Mouse (Mus musculus) MEL (cell line): Measurements from ENCODE around the gene Tlx3. TPM values are rescaled to one million over a fixed set of nuclear protein-coding genes. Genes with fewer than 3 reads are reported as not detected.
A peak's percentile ranks its signal among the peaks of the same experiment; 100 is the strongest.

ENCODE experiments used
- DNase-seq: peaks from one replicate; pipeline ENCODE4 v3.0.0; 2011; ENCODE audit warnings: low read depth, low spot score
- H3K27ac ChIP-seq: 2 replicates; pipeline ENCODE4 v1.5.1; 2012; ENCODE audit warnings: low read depth, mild to moderate bottlenecking, control low read depth, low read length, moderate library complexity; ENCODE audit not compliant: control insufficient read depth
- H3K27me3 ChIP-seq, 2 experiments: fragments of 150-350 bp in 1 of 2; sonication (generic) in 1 of 2; 2 replicates each; pipeline ENCODE4 v1.6.1; 2012; ENCODE audit warnings: low read length in 2 of 2, mild to moderate bottlenecking in 2 of 2, improper control_type of control experiment in 1 of 2, moderate library complexity in 1 of 2; ENCODE audit not compliant: insufficient read depth in 2 of 2, control insufficient read depth in 1 of 2
- H3K36me3 ChIP-seq, 2 experiments: 2 replicates each; pipeline ENCODE4 v1.6.1; 2012 to 2014; ENCODE audit warnings: low read length in 2 of 2, improper control_type of control experiment in 1 of 2, inconsistent platforms in 1 of 2, mild to moderate bottlenecking in 1 of 2; ENCODE audit not compliant: insufficient read depth in 2 of 2, control insufficient read depth in 1 of 2
- H3K4me1 ChIP-seq, 2 experiments: fragments of 150-350 bp in 1 of 2; sonication (generic) in 1 of 2; 2 replicates each; pipeline ENCODE4 v1.6.1; 2012; ENCODE audit warnings: low read length in 2 of 2, improper control_type of control experiment in 1 of 2, mild to moderate bottlenecking in 1 of 2; ENCODE audit not compliant: insufficient read depth in 2 of 2, control insufficient read depth in 1 of 2
- H3K4me3 ChIP-seq, 2 experiments: fragments of 150-350 bp in 1 of 2; sonication (generic) in 1 of 2; 2 replicates each; pipeline ENCODE4 v1.5.1; 2012; ENCODE audit warnings: low read depth in 2 of 2, low read length in 2 of 2, mild to moderate bottlenecking in 2 of 2, moderate library complexity in 2 of 2, control low read depth in 1 of 2, improper control_type of control experiment in 1 of 2; ENCODE audit not compliant: control insufficient read depth in 1 of 2, insufficient read depth in 1 of 2
- H3K79me2 ChIP-seq: 2 replicates; pipeline ENCODE4 v1.6.1; 2012; ENCODE audit warnings: mild to moderate bottlenecking, low read length, moderate library complexity; ENCODE audit not compliant: control insufficient read depth, poor library complexity, insufficient read depth
- H3K9ac ChIP-seq: 2 replicates; pipeline ENCODE4 v1.6.1; 2012; ENCODE audit warnings: low read depth, mild to moderate bottlenecking, control low read depth, low read length, moderate library complexity; ENCODE audit not compliant: control insufficient read depth, poor library complexity, severe bottlenecking
- H3K9me3 ChIP-seq: fragments of 150-350 bp; sonication (generic); replicated peaks from 2 replicates; pipeline ENCODE4 v1.6.1; 2012; ENCODE audit warnings: mild to moderate bottlenecking, low read length, improper control_type of control experiment, moderate library complexity; ENCODE audit not compliant: insufficient read depth
- CHD1 ChIP-seq: IDR thresholded peaks from 2 replicates; pipeline ENCODE4 v1.6.1; 2012; ENCODE audit warnings: low read depth, mild to moderate bottlenecking, inconsistent platforms, low read length, improper control_type of control experiment
- CHD2 ChIP-seq: IDR thresholded peaks from 2 replicates; pipeline ENCODE4 v1.6.1; 2011; ENCODE audit warnings: low read length, improper control_type of control experiment
- CTCF ChIP-seq, 3 experiments: IDR thresholded peaks in 2 of 3; conservative IDR thresholded peaks in 1 of 3; 2 replicates each; pipeline ENCODE4 v1.5.1; 2011 to 2012; ENCODE audit warnings: low read length in 3 of 3, low read depth in 2 of 3, mild to moderate bottlenecking in 2 of 3, improper control_type of control experiment in 1 of 3, inconsistent platforms in 1 of 3, mixed read lengths in 1 of 3, moderate library complexity in 1 of 3; ENCODE audit not compliant: control insufficient read depth in 1 of 3, insufficient read depth in 1 of 3, poor library complexity in 1 of 3, severe bottlenecking in 1 of 3
- E2F4 ChIP-seq: IDR thresholded peaks from 2 replicates; pipeline ENCODE4 v1.6.1; 2011; ENCODE audit warnings: low read depth, low read length, improper control_type of control experiment, borderline replicate concordance
- ELF1 ChIP-seq: IDR thresholded peaks from 2 replicates; pipeline ENCODE4 v1.6.1; 2014; ENCODE audit warnings: low read depth, mild to moderate bottlenecking, inconsistent platforms, low read length, improper control_type of control experiment, moderate library complexity
- EP300 ChIP-seq, 2 experiments: IDR thresholded peaks; 2 replicates each; pipeline ENCODE4 v1.6.1; 2011; ENCODE audit warnings: improper control_type of control experiment in 2 of 2, low read length in 2 of 2, low read depth in 1 of 2, mild to moderate bottlenecking in 1 of 2
- ETS1 ChIP-seq: IDR thresholded peaks from 2 replicates; pipeline ENCODE4 v1.6.1; 2012; ENCODE audit warnings: low read depth, mild to moderate bottlenecking, inconsistent platforms, low read length, improper control_type of control experiment, moderate library complexity
- GATA1 ChIP-seq: IDR thresholded peaks from 2 replicates; pipeline ENCODE4 v1.6.1; 2011; ENCODE audit warnings: low read depth, low read length, improper control_type of control experiment
- HCFC1 ChIP-seq: IDR thresholded peaks from 2 replicates; pipeline ENCODE4 v1.6.1; 2012; ENCODE audit warnings: low read depth, mild to moderate bottlenecking, inconsistent platforms, low read length, improper control_type of control experiment, moderate library complexity
- JUND ChIP-seq: IDR thresholded peaks from 2 replicates; pipeline ENCODE4 v1.6.1; 2011; ENCODE audit warnings: low read depth, mild to moderate bottlenecking, improper control_type of control experiment, low read length
- MAFK ChIP-seq: IDR thresholded peaks from 2 replicates; pipeline ENCODE4 v1.6.1; 2011; ENCODE audit warnings: low read depth, mild to moderate bottlenecking, low read length, improper control_type of control experiment, borderline replicate concordance
- MAX ChIP-seq: IDR thresholded peaks from 2 replicates; pipeline ENCODE4 v1.6.1; 2011; ENCODE audit warnings: low read length, improper control_type of control experiment
- MAZ ChIP-seq: IDR thresholded peaks from 2 replicates; pipeline ENCODE4 v1.6.1; 2012; ENCODE audit warnings: low read depth, mild to moderate bottlenecking, inconsistent platforms, low read length, improper control_type of control experiment
- MEF2A ChIP-seq: IDR thresholded peaks from 2 replicates; pipeline ENCODE4 v1.6.1; 2014; ENCODE audit warnings: low read depth, mild to moderate bottlenecking, inconsistent platforms, low read length, improper control_type of control experiment; ENCODE audit not compliant: poor library complexity, insufficient replicate concordance, severe bottlenecking; ENCODE audit errors: extremely low read depth
- MXI1 ChIP-seq: IDR thresholded peaks from 2 replicates; pipeline ENCODE4 v1.6.1; 2011; ENCODE audit warnings: mild to moderate bottlenecking, low read depth, low read length, improper control_type of control experiment
- MYC ChIP-seq: IDR thresholded peaks from 2 replicates; pipeline ENCODE4 v1.6.1; 2011; ENCODE audit warnings: low read depth, mild to moderate bottlenecking, low read length, improper control_type of control experiment, moderate library complexity
- NELFE ChIP-seq: IDR thresholded peaks from 2 replicates; pipeline ENCODE4 v1.6.1; 2011; ENCODE audit warnings: low read depth, low read length, improper control_type of control experiment
- NRF1 ChIP-seq: IDR thresholded peaks from 2 replicates; pipeline ENCODE4 v1.6.1; 2014; ENCODE audit warnings: low read depth, mild to moderate bottlenecking, inconsistent platforms, low read length, improper control_type of control experiment, moderate library complexity; ENCODE audit not compliant: poor library complexity, insufficient read depth, severe bottlenecking
- POLR2A ChIP-seq, 2 experiments: IDR thresholded peaks; 2 replicates each; pipeline ENCODE4 v1.6.1; 2011 to 2012; ENCODE audit warnings: low read length in 2 of 2, mild to moderate bottlenecking in 2 of 2, control low read depth in 1 of 2, improper control_type of control experiment in 1 of 2, low read depth in 1 of 2, moderate library complexity in 1 of 2; ENCODE audit not compliant: control insufficient read depth in 1 of 2, insufficient read depth in 1 of 2, poor library complexity in 1 of 2
- POLR2AphosphoS2 ChIP-seq: IDR thresholded peaks from 2 replicates; pipeline ENCODE4 v1.6.1; 2011; ENCODE audit warnings: low read length, improper control_type of control experiment
- POLR2AphosphoS5 ChIP-seq: IDR thresholded peaks from 2 replicates; pipeline ENCODE4 v1.6.1; 2012; ENCODE audit warnings: low read depth, borderline replicate concordance, mild to moderate bottlenecking, inconsistent platforms, low read length, moderate library complexity, mixed read lengths
- RCOR1 ChIP-seq: IDR thresholded peaks from 2 replicates; pipeline ENCODE4 v1.6.1; 2012; ENCODE audit warnings: low read depth, mild to moderate bottlenecking, inconsistent platforms, low read length, improper control_type of control experiment
- SIN3A ChIP-seq: IDR thresholded peaks from 2 replicates; pipeline ENCODE4 v1.6.1; 2012; ENCODE audit warnings: low read length, improper control_type of control experiment, inconsistent platforms
- SMC3 ChIP-seq: IDR thresholded peaks from 2 replicates; pipeline ENCODE4 v1.6.1; 2011; ENCODE audit warnings: low read depth, low read length, improper control_type of control experiment
- TAL1 ChIP-seq: IDR thresholded peaks from 2 replicates; pipeline ENCODE4 v1.6.1; 2012; ENCODE audit warnings: mild to moderate bottlenecking, inconsistent platforms, low read length, moderate library complexity, mixed read lengths
- TBP ChIP-seq: IDR thresholded peaks from 2 replicates; pipeline ENCODE4 v1.8.0; 2011; ENCODE audit warnings: low read depth, low read length, improper control_type of control experiment
- TCF12 ChIP-seq: IDR thresholded peaks from 2 replicates; pipeline ENCODE4 v1.6.1; 2014; ENCODE audit warnings: low read depth, mild to moderate bottlenecking, inconsistent platforms, low read length, improper control_type of control experiment, moderate library complexity
- UBTF ChIP-seq: IDR thresholded peaks from 2 replicates; pipeline ENCODE4 v1.6.1; 2012; ENCODE audit warnings: low read depth, mild to moderate bottlenecking, inconsistent platforms, low read length, improper control_type of control experiment, moderate library complexity, borderline replicate concordance; ENCODE audit not compliant: insufficient read depth
- USF1 ChIP-seq: IDR thresholded peaks from 2 replicates; pipeline ENCODE4 v1.6.1; 2014; ENCODE audit warnings: low read depth, mild to moderate bottlenecking, inconsistent platforms, low read length, improper control_type of control experiment, moderate library complexity
- USF2 ChIP-seq, 2 experiments: IDR thresholded peaks; 2 replicates each; pipeline ENCODE4 v1.6.1; 2011 to 2012; ENCODE audit warnings: improper control_type of control experiment in 2 of 2, low read length in 2 of 2, borderline replicate concordance in 1 of 2, inconsistent platforms in 1 of 2, low read depth in 1 of 2, mild to moderate bottlenecking in 1 of 2; ENCODE audit not compliant: insufficient read depth in 1 of 2
- ZC3H11A ChIP-seq: IDR thresholded peaks from 2 replicates; pipeline ENCODE4 v1.6.1; 2012; ENCODE audit warnings: low read depth, mild to moderate bottlenecking, inconsistent platforms, low read length, improper control_type of control experiment
- ZKSCAN1 ChIP-seq: IDR thresholded peaks from 2 replicates; pipeline ENCODE4 v1.6.1; 2012; ENCODE audit warnings: low read depth, mild to moderate bottlenecking, inconsistent platforms, low read length, improper control_type of control experiment, moderate library complexity
- ZMIZ1 ChIP-seq: IDR thresholded peaks from 2 replicates; pipeline ENCODE4 v1.6.1; 2012; ENCODE audit warnings: low read depth, mild to moderate bottlenecking, inconsistent platforms, low read length, improper control_type of control experiment, moderate library complexity
- ZNF384 ChIP-seq: IDR thresholded peaks from 2 replicates; pipeline ENCODE4 v1.6.1; 2012; ENCODE audit warnings: low read depth, mild to moderate bottlenecking, inconsistent platforms, low read length, improper control_type of control experiment
- polyA plus RNA-seq, 2 experiments: library from polyadenylated mRNA; stranded (reverse) in 1 of 2; unstranded in 1 of 2; fragments of >175 nt in 1 of 2; fragments of >200 nt in 1 of 2; gene quantifications; 2 replicates each; pipeline versions ENCODE4 v1.2.1 to v1.2.4; 2012; ENCODE audit warnings: low replicate concordance in 2 of 2, low read depth in 1 of 2; ENCODE audit not compliant: insufficient read length in 2 of 2, insufficient read depth in 1 of 2, missing spikeins in 1 of 2
- total RNA-seq: library from RNA; depleted of rRNA; stranded (reverse); fragments of 300-350 nt; gene quantifications from 2 replicates; pipeline ENCODE4 v1.2.3, GENCODE M21; 2012

Gene Tlx3
- total and polyA plus RNA-seq, 3 experiments, result not detected

GRCm38 (mm10) chr11:33156436-33157015, 46.9 kb downstream of the Tlx3 start (continued):
- TF ChIP-seq UBTF (no peak), MXI1 (no peak), SIN3A (no peak), ZKSCAN1 (no peak), ZNF384 (no peak), ETS1 (no peak), POLR2A (IDR thresholded peaks at IDR 0.05; ENCODE audit: control insufficient read depth in 1 of 2, insufficient read depth in 1 of 2, low read depth in 1 of 2, low read length in 2 of 2, poor library complexity in 1 of 2) (peak in 1 of 2 experiments; percentile 4; a peak in 1 of 4 replicates), SMC3 (no peak)
- TF ChIP-seq, all 39 proteins: peak for 3

- DNase-seq, result peak; percentile 71
- Histone ChIP-seq H3K79me2 (peaks cover 17% of the 10 kb centered on the region), H3K27ac (0 out of 2 replicates have a peak overlapping the region, but pooled peaks have one; percentile 6), H3K4me3 (no peak overlapping the region), H3K9ac (no peak overlapping the region), H3K27me3 (no peaks in the 10 kb centered on the region), H3K36me3 (peaks cover 66% of the 10 kb centered on the region in 2 experiments), H3K4me1 (peaks cover 2 to 9% of the 10 kb centered on the region in 2 experiments; a peak in 3 of 4 replicates), H3K9me3 (no peaks in the 10 kb centered on the region)
- TF ChIP-seq NRF1 (no peak), ELF1 (no peak), POLR2AphosphoS5 (no peak), JUND (no peak), EP300 (IDR thresholded peaks at IDR 0.05; ENCODE audit: low read depth in 1 of 2, low read length in 2 of 2) (peak in 1 of 2 experiments; percentile 57; a peak in 1 of 4 replicates), RCOR1 (peak; percentile 79), E2F4 (no peak), ZC3H11A (no peak), UBTF (no peak), POLR2A (IDR thresholded peaks at IDR 0.05; ENCODE audit: control insufficient read depth in 1 of 2, insufficient read depth in 1 of 2, low read depth in 1 of 2, low read length in 2 of 2, poor library complexity in 1 of 2) (peak in 1 of 2 experiments; percentile 15; a peak in 1 of 4 replicates), TBP (no peak), USF1 (no peak), CHD2 (no peak), MAX (no peak), CTCF (IDR thresholded peaks at IDR 0.05 in 2 of 3, conservative IDR thresholded peaks at IDR 0.05 in 1 of 3; ENCODE audit: control insufficient read depth in 1 of 3, insufficient read depth in 1 of 3, low read depth in 2 of 3, low read length in 3 of 3, poor library complexity in 1 of 3, severe bottlenecking in 1 of 3) (no peak), MEF2A (no peak), MAFK (peak; percentile 69; the same call in 1 of the 2 replicates), TCF12 (no peak; the same call in 1 of the 2 replicates), MYC (no peak), USF2 (IDR thresholded peaks at IDR 0.05; ENCODE audit: borderline replicate concordance in 1 of 2, insufficient read depth in 1 of 2, low read depth in 1 of 2, low read length in 2 of 2) (no peak), MAZ (no peak), GATA1 (no peak), POLR2AphosphoS2 (peak; percentile 87; the same call in 1 of the 2 replicates), CHD1 (peak; percentile 41; the same call in 1 of the 2 replicates), NELFE (no peak), ZMIZ1 (peak; percentile 48; the same call in 1 of the 2 replicates), HCFC1 (no peak), TAL1 (no peak)
These were observed 48.9 kb downstream of the Tlx3 start for GRCm38 (mm10) chr11:33154459-33154858.
